Mouse (Mus musculus) liver, embryonic 16.5 days (tissue): ENCODE data around the gene 1810009A15Rik. TPM values are rescaled to one million over a fixed set of nuclear protein-coding genes. Genes with fewer than 3 reads are reported as not detected.
"Not testable (repeated sequence)": the region's sequence is repeated elsewhere in the genome, so short reads cannot be mapped to it uniquely, and the experiment has no call there.

ENCODE experiments used
- ATAC-seq: fragments of 200-750 bp; cut with Nextera tagmentation; 2 replicates; pipeline ENCODE4 v1.8.0; 2017; ENCODE audit warnings: low read depth, mild to moderate bottlenecking, moderate number of reproducible peaks, moderate library complexity
- H3K27ac ChIP-seq: fragments of 300-500 bp; sonication (generic); 2 replicates; pipeline ENCODE4 v1.5.1; 2014; ENCODE audit warnings: mild to moderate bottlenecking, low read length
- H3K27me3 ChIP-seq: fragments of 300-500 bp; sonication (generic); 2 replicates; pipeline ENCODE4 v1.6.1; 2014; ENCODE audit warnings: low read depth, low read length, mixed read lengths; ENCODE audit not compliant: control insufficient read depth, insufficient read depth
- H3K36me3 ChIP-seq: fragments of 300-500 bp; sonication (generic); 2 replicates; pipeline ENCODE4 v1.6.1; 2014; ENCODE audit warnings: mild to moderate bottlenecking; ENCODE audit not compliant: control insufficient read depth, insufficient read depth
- H3K4me1 ChIP-seq: fragments of 300-500 bp; sonication (generic); 2 replicates; pipeline ENCODE4 v1.6.1; 2014; ENCODE audit warnings: low read depth, low read length, mixed read lengths; ENCODE audit not compliant: control insufficient read depth
- H3K4me2 ChIP-seq: fragments of 300-500 bp; sonication (generic); 2 replicates; pipeline ENCODE4 v1.6.1; 2014; ENCODE audit warnings: low read depth, low read length, mixed read lengths
- H3K4me3 ChIP-seq: fragments of 300-500 bp; sonication (generic); 2 replicates; pipeline ENCODE4 v1.5.1; 2014; ENCODE audit warnings: low read depth, mild to moderate bottlenecking, low read length
- H3K9ac ChIP-seq: fragments of 300-500 bp; sonication (generic); 2 replicates; pipeline ENCODE4 v1.6.1; 2014; ENCODE audit warnings: low read depth, low read length
- H3K9me3 ChIP-seq: fragments of 300-500 bp; sonication (generic); replicated peaks from 2 replicates; pipeline ENCODE4 v1.6.1; 2016; ENCODE audit warnings: low read length; ENCODE audit not compliant: control insufficient read depth
- WGBS: fragments of 180-500 bp; shearing (Covaris S2); extraction: QIAGEN DNeasy Blood & Tissue Kit; methylation state at CpG from one replicate; pipeline ENCODE4 v1.1.7; 2014; ENCODE audit not compliant: insufficient replicate concordance; 5-methylcytosine and 5-hydroxymethylcytosine counted together
- polyA plus RNA-seq: library from polyadenylated mRNA; unstranded; fragments of >200 nt; fragmentation: Nextera tagmentation; extraction: Ambion mirVana; gene quantifications from 2 replicates; pipeline ENCODE4 v1.2.1, GENCODE M21; 2015

1810009A15Rik gene
- polyA plus RNA-seq, 1 experiment from 2014 or later: 38.6 TPM

DNA sequence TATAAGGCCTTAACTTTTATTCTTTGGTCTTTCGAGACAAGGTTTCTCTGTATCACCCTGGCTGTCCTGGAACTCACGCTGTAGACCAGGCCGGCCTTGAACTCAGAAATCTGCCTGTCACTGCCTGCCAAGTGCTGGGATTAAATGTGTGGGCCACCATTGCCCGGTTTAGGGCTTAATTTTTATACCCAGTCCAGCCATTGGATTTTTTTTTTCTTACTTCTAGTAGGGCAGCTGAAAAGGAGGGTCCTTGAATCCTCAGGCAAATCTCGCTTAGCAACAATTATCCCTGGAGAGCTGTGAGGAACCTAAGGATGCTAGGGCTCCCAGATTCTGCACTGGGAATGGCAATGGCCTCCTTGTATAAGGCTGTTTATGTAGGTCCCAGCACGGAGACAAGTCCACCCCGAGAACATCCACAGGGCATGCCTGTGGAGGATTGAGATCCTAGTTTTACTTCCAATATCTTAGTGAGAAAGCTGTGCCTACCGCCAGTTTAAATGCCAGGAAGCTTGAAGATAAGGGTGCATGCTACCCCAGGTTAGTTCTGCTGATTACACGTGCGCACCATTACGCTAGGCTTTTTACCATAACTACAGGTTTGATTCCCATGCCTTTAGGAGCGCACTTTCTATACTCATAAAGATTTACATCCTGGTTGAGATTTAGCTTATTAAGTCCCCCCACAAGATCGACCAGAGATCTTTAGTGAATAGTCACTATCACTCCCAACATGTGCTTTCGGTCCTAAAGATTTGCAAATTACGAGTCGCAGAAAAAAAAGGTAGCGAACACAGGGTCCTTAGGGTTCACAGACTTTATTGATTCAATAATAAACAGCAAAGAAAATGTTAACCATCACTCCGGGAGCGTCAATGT, 829 bp upstream of the 1810009A15Rik start:
- WGBS: 11% methylated on average over 19 of the region's 19 CpGs
- Histone ChIP-seq H3K4me3 (peak overlapping the region; percentile 86), H3K36me3 (no peaks in the 10 kb centered on the region), H3K9ac (peak overlapping the region; percentile 88), H3K4me2 (peak overlapping the region; percentile 84), H3K27me3 (no peaks in the 10 kb centered on the region), H3K9me3 (no peaks in the 10 kb centered on the region), H3K4me1 (peaks cover 12% of the 10 kb centered on the region), H3K27ac (peak overlapping the region; percentile 73)
- ATAC-seq: no peak

GRCm38 (mm10) chr19:8892829-8893766, 4.4 kb downstream of the 1810009A15Rik start, which contains the start of gene Ints5:
TSS of gene Ints5 (plus strand) at chr19:8893005.
- Histone ChIP-seq H3K9ac (peak within 1 kb of the TSS; percentile 98), H3K4me2 (peak within 1 kb of the TSS; percentile 73), H3K36me3 (peaks cover 10% of the 10 kb centered on the region), H3K27me3 (no peaks in the 10 kb centered on the region), H3K27ac (peak within 1 kb of the TSS; percentile 93), H3K9me3 (no peaks in the 10 kb centered on the region), H3K4me3 (peak within 1 kb of the TSS; percentile 83), H3K4me1 (peaks cover 30% of the 10 kb centered on the region)
- peak; percentile 50 for ATAC-seq
- under 1% methylated on average over 54 of the region's 54 CpGs for WGBS

GRCm38 (mm10) chr19:8895397-8895960, 6.8 kb downstream of the 1810009A15Rik start:
- WGBS: 86% methylated on average over 9 of the region's 9 CpGs

DNA sequence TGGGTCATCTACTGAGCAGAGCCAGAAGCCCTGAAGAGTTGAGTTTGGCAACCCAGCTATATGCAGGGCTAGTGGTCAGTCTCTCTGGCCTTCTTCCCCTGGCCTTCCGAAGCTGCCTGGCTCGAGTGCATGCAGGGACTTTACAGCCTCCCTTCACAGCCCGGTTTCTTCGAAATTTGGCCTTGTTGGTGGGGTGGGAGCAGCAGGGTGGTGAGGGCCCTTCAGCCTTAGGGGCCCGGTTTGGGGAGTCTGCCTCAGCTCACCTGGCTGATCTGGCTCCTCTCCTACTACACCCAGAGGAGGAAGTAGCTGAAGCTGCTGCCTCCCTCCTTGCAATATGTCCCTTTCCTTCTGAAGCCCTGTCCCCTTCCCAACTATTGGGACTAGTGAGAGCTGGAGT, 7.6 kb downstream of the 1810009A15Rik start:
- H3K9me3 ChIP-seq, H3K4me3 ChIP-seq, H3K27me3 ChIP-seq, H3K9ac ChIP-seq, H3K27ac ChIP-seq, H3K4me2 ChIP-seq, ATAC-seq: not testable (repeated sequence)
- Histone ChIP-seq H3K4me1 (peaks cover 33% of the 10 kb centered on the region), H3K36me3 (peaks cover 10% of the 10 kb centered on the region)
- WGBS: 65% methylated on average over 5 of the region's 5 CpGs

More at GRCm38 (mm10) chr19:8895397-8895960, 6.8 kb downstream of the 1810009A15Rik start:
- Histone ChIP-seq H3K4me2 (no peak overlapping the region), H3K27ac (no peak overlapping the region), H3K27me3 (no peaks in the 10 kb centered on the region), H3K4me1 (peaks cover 33% of the 10 kb centered on the region), H3K36me3 (peaks cover 10% of the 10 kb centered on the region), H3K9ac (no peak overlapping the region), H3K9me3 (no peaks in the 10 kb centered on the region), H3K4me3 (no peak overlapping the region)
- ATAC-seq: no peak

GRCm38 (mm10) chr19:8897211-8897864, 8.7 kb downstream of the 1810009A15Rik start:
- not testable (repeated sequence) for H3K9me3 ChIP-seq, H3K27me3 ChIP-seq
- WGBS: 36% methylated on average over 21 of the region's 21 CpGs
- ATAC-seq: peak; percentile 24
- peak overlapping the region; percentile 90 for H3K27ac ChIP-seq
- peak overlapping the region; percentile 87 for H3K4me2 ChIP-seq
- peaks cover 10% of the 10 kb centered on the region for H3K36me3 ChIP-seq
- peak overlapping the region; percentile 66 for H3K9ac ChIP-seq
- peaks cover 33% of the 10 kb centered on the region for H3K4me1 ChIP-seq
- peak overlapping the region; percentile 95 for H3K4me3 ChIP-seq

GRCm38 (mm10) chr19:8897865-8898495, 9.3 kb downstream of the 1810009A15Rik start, which contains the start of gene Ganab:
TSS of gene Ganab (plus strand) at chr19:8898071.
- under 1% methylated on average over 53 of the region's 53 CpGs for WGBS
- Histone ChIP-seq H3K9ac (peak within 1 kb of the TSS; percentile 98), H3K4me2 (peak within 1 kb of the TSS; percentile 88), H3K36me3 (peaks cover 15% of the 10 kb centered on the region), H3K9me3 (no peaks in the 10 kb centered on the region), H3K4me3 (peak within 1 kb of the TSS; percentile 95), H3K4me1 (peaks cover 33% of the 10 kb centered on the region), H3K27me3 (no peaks in the 10 kb centered on the region), H3K27ac (peak within 1 kb of the TSS; percentile 92)
- peak; percentile 100 for ATAC-seq

- Histone ChIP-seq H3K27me3 (no peaks in the 10 kb centered on the region), H3K9ac (peak overlapping the region; percentile 98), H3K4me1 (peaks cover 31% of the 10 kb centered on the region), H3K4me3 (peak overlapping the region; percentile 95), H3K9me3 (no peaks in the 10 kb centered on the region), H3K36me3 (peaks cover 20% of the 10 kb centered on the region), H3K4me2 (peak overlapping the region; percentile 88), H3K27ac (peak overlapping the region; percentile 92)
- 2% methylated on average over 13 of the region's 13 CpGs for WGBS
- ATAC-seq: no peak
Observed at GRCm38 (mm10) chr19:8898576-8898975, 9.9 kb downstream of the 1810009A15Rik start.

GRCm38 (mm10) chr19:8899079-8899478, 10.4 kb downstream of the 1810009A15Rik start:
- H3K9ac ChIP-seq: peak overlapping the region; percentile 98
- peak overlapping the region; percentile 95 for H3K4me3 ChIP-seq
- peak overlapping the region; percentile 66 for H3K27ac ChIP-seq
- peaks cover 26% of the 10 kb centered on the region for H3K4me1 ChIP-seq
- peak overlapping the region; percentile 88 for H3K4me2 ChIP-seq
- no peaks in the 10 kb centered on the region for H3K9me3 ChIP-seq
- no peaks in the 10 kb centered on the region for H3K27me3 ChIP-seq
- ATAC-seq: no peak
- peaks cover 20% of the 10 kb centered on the region for H3K36me3 ChIP-seq
- 32% methylated on average over 3 of the region's 3 CpGs for WGBS
